Mouse (Mus musculus) retina, adult 2 months (tissue): ENCODE results near the gene Vav2.

Experiments
- DNase-seq: peaks from one replicate; pipeline ENCODE4 v3.0.0-alpha.2; 2012; ENCODE audit warnings: low read depth, low spot score

Vav2 gene

GRCm38 (mm10) chr2:27365296-27365695 is 61.5 kb downstream of the Vav2 start:
- no peak for DNase-seq

- DNase-seq, result no peak
Measured at GRCm38 (mm10) chr2:27361786-27362185, 65.0 kb downstream of the Vav2 start.

DNA sequence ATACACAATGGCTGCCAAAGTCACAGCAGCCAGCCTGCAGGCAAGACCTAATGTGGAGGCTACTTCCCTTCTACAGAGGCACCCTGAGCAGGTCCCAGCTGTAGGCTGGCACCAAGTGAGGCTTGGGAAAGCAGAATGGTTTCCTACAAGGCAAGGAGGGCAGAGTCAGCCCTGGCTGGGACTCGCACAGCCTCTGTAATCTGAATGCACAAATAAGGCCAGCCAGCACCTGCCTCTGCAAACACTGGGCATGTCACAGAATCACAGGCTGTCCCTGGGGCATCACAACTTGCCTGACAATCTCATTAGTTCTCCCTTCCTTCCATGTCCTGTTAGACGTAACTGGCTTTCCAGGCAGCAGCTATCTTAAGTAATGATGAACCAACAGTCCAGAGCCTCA is 68.4 kb downstream of the Vav2 start:
- no peak for DNase-seq

DNA sequence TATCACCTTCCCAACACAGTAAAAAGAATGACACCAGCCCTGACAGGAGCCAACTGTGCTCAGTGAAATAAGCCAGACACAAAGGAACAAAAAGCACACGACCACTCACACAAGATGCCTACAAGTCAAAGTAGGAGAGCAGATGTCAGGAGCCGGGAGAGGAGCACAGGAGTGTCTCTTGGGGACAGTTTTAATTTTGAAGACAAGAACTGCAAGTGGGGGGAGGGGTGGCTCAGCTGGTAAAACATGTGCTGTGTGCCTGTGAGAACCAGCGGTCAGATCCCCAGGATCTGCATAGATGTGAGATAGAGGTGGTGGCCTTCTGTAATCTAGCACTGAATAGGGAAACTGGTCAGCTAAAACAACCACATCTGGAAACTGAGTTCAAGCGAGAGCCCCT is 71.1 kb downstream of the Vav2 start:
- DNase-seq, result no peak

GRCm38 (mm10) chr2:27354610-27355211 is 72.1 kb downstream of the Vav2 start:
- DNase-seq, result no peak

DNA sequence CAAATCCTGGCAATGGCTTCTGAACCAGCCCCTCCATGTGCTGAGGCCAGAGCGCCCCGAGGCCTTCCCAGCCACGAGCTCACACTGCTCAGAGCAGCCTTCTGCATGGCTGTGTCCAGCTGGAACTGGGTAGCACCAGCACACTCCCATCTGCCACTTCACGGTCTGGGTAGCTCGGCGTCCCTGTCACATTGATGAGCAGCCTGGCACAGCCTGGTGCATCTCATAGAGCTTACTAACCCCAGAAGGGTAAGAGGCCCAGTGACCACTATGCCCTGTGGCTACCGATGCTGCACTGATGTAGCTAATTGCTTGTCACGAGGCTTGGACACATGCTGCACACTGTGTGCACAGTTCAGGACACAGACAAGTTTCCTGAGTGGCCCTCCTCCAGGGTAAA is 74.1 kb downstream of the Vav2 start:
- DNase-seq, result peak; percentile 18

DNA sequence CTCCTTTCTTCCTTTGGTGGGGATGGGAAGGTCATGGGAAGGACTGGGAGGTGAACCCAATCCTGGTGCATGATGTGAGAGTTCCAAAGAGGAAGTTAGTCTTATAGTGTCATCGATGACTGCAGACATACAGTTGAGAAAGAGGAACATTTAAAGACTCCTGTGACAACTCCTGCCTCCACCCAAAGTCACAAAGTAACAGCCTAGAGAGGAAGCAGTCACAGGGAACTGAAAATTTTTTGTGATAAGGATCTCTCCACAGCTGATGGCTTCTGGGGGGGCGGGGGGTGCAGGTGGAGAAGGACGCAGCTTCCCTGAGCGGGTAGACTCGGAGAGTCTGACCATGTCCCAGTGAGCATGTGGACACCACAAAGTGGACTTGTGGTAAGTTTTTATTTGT is 76.5 kb downstream of the Vav2 start:
- no peak for DNase-seq

GRCm38 (mm10) chr2:27343984-27344453 is 82.8 kb downstream of the Vav2 start:
- DNase-seq, result no peak

DNA sequence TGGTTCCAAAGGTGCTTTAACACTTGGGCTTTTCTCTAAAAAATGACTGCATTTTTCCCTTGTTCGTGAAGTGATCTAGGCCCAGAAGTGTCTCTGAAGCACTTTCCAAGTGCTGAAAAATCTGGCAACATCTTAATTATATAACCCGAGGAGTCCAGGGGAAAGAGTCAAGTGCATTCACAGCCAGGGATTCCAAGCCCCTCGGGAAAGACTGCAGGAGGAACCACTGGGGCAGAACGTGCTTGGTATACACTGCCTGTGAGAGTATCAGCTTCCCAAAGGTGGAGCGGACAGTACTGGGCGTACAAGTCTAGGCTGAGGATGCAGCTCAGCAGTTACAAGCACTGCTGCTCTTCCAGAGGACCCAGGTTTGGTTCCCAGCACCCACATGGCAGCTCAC is 86.2 kb downstream of the Vav2 start:
- DNase-seq, result no peak

DNA sequence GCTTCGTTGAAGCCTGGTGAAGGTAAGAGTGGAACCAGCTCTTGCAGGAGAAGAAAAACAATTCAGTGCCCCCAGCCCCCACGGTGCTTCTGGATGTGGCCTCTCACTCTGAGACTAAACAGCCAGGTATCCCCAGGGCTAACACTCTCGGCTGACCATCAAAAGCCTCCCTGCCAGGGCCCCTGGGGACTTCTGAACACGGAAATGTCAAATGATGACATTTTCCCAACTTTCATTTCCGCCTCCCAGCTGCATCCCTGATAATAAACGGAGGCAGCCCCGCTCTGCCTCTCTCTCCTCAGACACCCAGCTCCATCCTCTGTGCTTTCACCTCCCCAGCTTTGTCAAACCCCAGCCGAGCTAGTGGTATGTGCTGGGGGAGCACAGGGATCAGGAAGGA is 87.8 kb downstream of the Vav2 start:
- DNase-seq, result no peak

DNA sequence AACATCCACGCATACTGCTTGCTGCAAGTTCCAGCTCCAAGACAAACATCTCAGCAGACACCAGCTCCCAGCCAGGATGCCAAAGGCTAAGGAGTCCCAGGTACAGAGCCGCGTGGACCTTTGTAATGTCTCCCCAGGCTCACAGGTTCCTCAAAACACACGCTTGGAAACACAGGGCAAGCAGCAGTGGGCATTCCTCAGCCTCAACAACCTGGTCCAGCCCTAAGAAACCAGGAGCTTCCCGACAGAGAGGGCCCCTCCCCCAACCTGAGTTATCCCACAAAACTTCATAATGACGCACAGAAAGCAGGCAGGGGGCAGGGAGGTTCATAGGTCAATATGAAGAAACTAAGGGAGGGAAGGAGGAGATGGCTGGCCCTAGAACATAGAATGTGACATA is 89.6 kb downstream of the Vav2 start:
- no peak for DNase-seq

- DNase-seq, result no peak
Measured at GRCm38 (mm10) chr2:27336600-27336999, 90.2 kb downstream of the Vav2 start.

- DNase-seq, result no peak
Measured at GRCm38 (mm10) chr2:27334816-27335215, 92.0 kb downstream of the Vav2 start.

- no peak for DNase-seq
Measured at GRCm38 (mm10) chr2:27331560-27331959, 95.3 kb downstream of the Vav2 start.

GRCm38 (mm10) chr2:27330446-27330845 is 96.4 kb downstream of the Vav2 start:
- no peak for DNase-seq

- DNase-seq, result no peak
Measured at GRCm38 (mm10) chr2:27329386-27330060, 97.3 kb downstream of the Vav2 start.

GRCm38 (mm10) chr2:27328613-27329041 is 98.2 kb downstream of the Vav2 start:
- no peak for DNase-seq

GRCm38 (mm10) chr2:27327886-27328285 is 98.9 kb downstream of the Vav2 start:
- no peak for DNase-seq

DNA sequence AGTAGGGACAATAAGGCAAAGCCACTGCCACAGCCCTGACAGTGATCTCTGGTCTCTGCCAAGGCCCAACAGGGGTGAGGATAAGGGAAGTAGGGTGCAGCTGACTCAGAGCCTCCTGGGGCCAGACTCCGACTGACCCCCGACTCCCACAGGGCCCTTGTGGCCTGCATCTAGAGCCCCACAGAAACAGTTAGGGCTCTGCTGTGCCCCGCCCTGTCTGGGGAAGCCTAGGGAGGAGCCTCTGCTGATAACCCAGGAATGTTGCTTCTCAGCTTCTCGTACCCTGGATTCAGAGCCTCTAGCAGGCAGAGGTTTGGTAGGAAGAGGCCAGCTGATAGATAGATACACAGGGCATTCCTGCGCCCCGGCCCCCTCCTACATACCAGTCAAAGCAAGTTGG is 99.8 kb downstream of the Vav2 start:
- DNase-seq, result no peak

DNA sequence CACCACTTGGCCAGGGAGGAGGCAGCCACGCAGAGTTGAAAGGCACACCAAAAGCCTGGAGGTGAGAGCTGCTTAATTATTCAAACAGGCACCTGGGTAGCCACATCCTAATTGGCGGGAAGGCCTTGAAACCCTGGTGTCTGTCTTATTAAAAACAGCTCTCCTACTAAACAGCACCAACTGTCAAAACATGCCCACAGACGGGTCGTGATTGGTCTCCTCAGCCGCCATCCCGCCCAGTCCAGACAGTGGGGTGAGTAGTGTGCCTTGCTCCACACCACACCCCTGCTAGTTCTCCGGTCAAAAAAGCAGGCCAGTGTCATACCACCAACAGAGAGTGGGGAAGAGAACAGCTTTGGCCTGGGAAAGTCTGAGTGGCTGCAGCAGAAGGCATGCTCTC is 100.5 kb downstream of the Vav2 start:
- no peak for DNase-seq

- DNase-seq, result no peak
Measured at GRCm38 (mm10) chr2:27324690-27325089, 102.1 kb downstream of the Vav2 start.

DNA sequence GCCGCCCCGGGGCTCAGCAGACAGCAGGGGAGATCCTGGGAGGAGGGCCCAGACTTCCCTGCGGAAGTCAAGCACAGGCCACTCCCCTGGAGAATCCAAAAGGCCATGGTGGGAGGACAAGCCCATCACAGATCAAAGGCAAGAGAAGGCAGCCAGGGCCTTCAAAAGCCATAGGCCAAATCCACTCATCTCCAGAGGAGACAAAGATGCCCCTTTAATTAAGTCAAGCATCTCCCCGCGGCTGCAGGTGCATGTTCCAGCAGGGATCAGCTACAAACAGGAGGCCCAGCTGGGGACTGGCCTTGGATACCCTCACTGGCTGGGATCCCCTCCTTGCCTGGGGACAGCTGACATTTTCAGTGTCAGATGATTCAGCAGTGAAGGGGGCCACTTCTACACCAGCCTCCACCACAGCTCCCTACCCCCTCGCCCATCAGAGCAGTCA is 105.4 kb downstream of the Vav2 start:
- DNase-seq, result no peak

GRCm38 (mm10) chr2:27320820-27321219 is 106.0 kb downstream of the Vav2 start:
- DNase-seq, result no peak
